Mouse (Mus musculus) limb, embryonic 10.5 days (tissue): ENCODE measurements at regions not wholly inside any gene's neighbourhood (a gene's known extent, or its start where the extent isn't known, plus 50 kb on each side); places are given as distances from the start of the nearest gene placed in this dataset.

Experiments used
- DNase-seq: peaks from one replicate; pipeline ENCODE4 v3.0.0-alpha.2; 2017; ENCODE audit warnings: low spot score
- H3K27ac ChIP-seq: fragments of 300-500 bp; sonication (generic); 2 replicates; pipeline ENCODE4 v1.5.1; 2016; ENCODE audit warnings: mild to moderate bottlenecking
- H3K27me3 ChIP-seq: fragments of 300-500 bp; sonication (generic); 2 replicates; pipeline ENCODE4 v1.6.1; 2016; ENCODE audit warnings: low read depth, mild to moderate bottlenecking; ENCODE audit not compliant: poor library complexity, severe bottlenecking
- H3K36me3 ChIP-seq: fragments of 300-500 bp; sonication (generic); 2 replicates; pipeline ENCODE4 v1.6.1; 2016; ENCODE audit warnings: mild to moderate bottlenecking, moderate library complexity
- H3K4me1 ChIP-seq: fragments of 300-500 bp; sonication (generic); 2 replicates; pipeline ENCODE4 v1.6.1; 2016
- H3K4me3 ChIP-seq: fragments of 300-500 bp; sonication (generic); 2 replicates; pipeline ENCODE4 v1.5.1; 2016; ENCODE audit warnings: mild to moderate bottlenecking, moderate library complexity
- H3K9me3 ChIP-seq: fragments of 300-500 bp; sonication (generic); replicated peaks from 2 replicates; pipeline ENCODE4 v1.6.1; 2016; ENCODE audit warnings: mild to moderate bottlenecking
- WGBS: fragments of 180-500 bp; shearing (Covaris S2); methylation state at CpG from one replicate; pipeline ENCODE4 v1.1.7; 2016; 5-methylcytosine and 5-hydroxymethylcytosine counted together

- no peaks in the 10 kb centered on the region for H3K4me1 ChIP-seq
- H3K9me3 ChIP-seq = no peaks in the 10 kb centered on the region
- H3K4me3 ChIP-seq = no peak overlapping the region
- no peaks in the 10 kb centered on the region for H3K27me3 ChIP-seq
- WGBS = 59% methylated on average over 7 of the region's 7 CpGs
- peak; percentile 26 for DNase-seq
- H3K27ac ChIP-seq = no peak overlapping the region
- no peaks in the 10 kb centered on the region for H3K36me3 ChIP-seq
Measured at GRCm38 (mm10) chr3:105191830-105192229, 125.2 kb downstream of the 4930564D02Rik start.

- no peaks in the 10 kb centered on the region for H3K27me3 ChIP-seq
- no peaks in the 10 kb centered on the region for H3K36me3 ChIP-seq
- H3K27ac ChIP-seq = no peak overlapping the region
- WGBS = 81% methylated on average over 3 of the region's 3 CpGs
- no peak for DNase-seq
- H3K9me3 ChIP-seq = no peaks in the 10 kb centered on the region
- no peak overlapping the region for H3K4me3 ChIP-seq
- H3K4me1 ChIP-seq = no peaks in the 10 kb centered on the region
Measured at GRCm38 (mm10) chr3:105200735-105201134, 134.1 kb downstream of the 4930564D02Rik start.

GRCm38 (mm10) chr3:105209164-105209563, 142.5 kb downstream of the 4930564D02Rik start:
- peak; percentile 77 for DNase-seq
- 23% methylated on average over 5 of the region's 5 CpGs for WGBS
- Histone ChIP-seq H3K4me1 (peaks cover 33% of the 10 kb centered on the region), H3K9me3 (no peaks in the 10 kb centered on the region), H3K27ac (peak overlapping the region; percentile 63), H3K36me3 (no peaks in the 10 kb centered on the region), H3K4me3 (no peak overlapping the region), H3K27me3 (peaks cover 6% of the 10 kb centered on the region; the same call in 1 of the 2 replicates)

GRCm38 (mm10) chr3:105211023-105211422, 144.4 kb downstream of the 4930564D02Rik start:
- H3K9me3 ChIP-seq = no peaks in the 10 kb centered on the region
- H3K27ac ChIP-seq = no peak overlapping the region
- H3K27me3 ChIP-seq = peaks cover 6% of the 10 kb centered on the region; the same call in 1 of the 2 replicates
- no peak overlapping the region for H3K4me3 ChIP-seq
- H3K36me3 ChIP-seq = no peaks in the 10 kb centered on the region
- WGBS = 82% methylated on average over 1 of the region's 1 CpGs
- H3K4me1 ChIP-seq = peaks cover 33% of the 10 kb centered on the region
- no peak for DNase-seq

- H3K36me3 ChIP-seq = no peaks in the 10 kb centered on the region
- 84% methylated on average over 3 of the region's 3 CpGs for WGBS
- no peak overlapping the region for H3K27ac ChIP-seq
- DNase-seq = no peak
- H3K27me3 ChIP-seq = peaks cover 6% of the 10 kb centered on the region; the same call in 1 of the 2 replicates
- H3K9me3 ChIP-seq = no peaks in the 10 kb centered on the region
- H3K4me1 ChIP-seq = peaks cover 33% of the 10 kb centered on the region
- H3K4me3 ChIP-seq = no peak overlapping the region
Measured at GRCm38 (mm10) chr3:105211726-105212125, 145.1 kb downstream of the 4930564D02Rik start.

GRCm38 (mm10) chr3:105214867-105215266, 148.2 kb downstream of the 4930564D02Rik start:
- H3K4me1 ChIP-seq = peaks cover 11% of the 10 kb centered on the region
- WGBS = 39% methylated on average over 4 of the region's 4 CpGs

GRCm38 (mm10) chr3:105215729-105216128, 149.1 kb downstream of the 4930564D02Rik start:
- H3K4me3 ChIP-seq = no peak overlapping the region
- no peak overlapping the region for H3K27ac ChIP-seq
- WGBS = 56% methylated on average over 7 of the region's 7 CpGs
- DNase-seq = no peak
- peaks cover 6% of the 10 kb centered on the region; the same call in 1 of the 2 replicates for H3K27me3 ChIP-seq
- no peaks in the 10 kb centered on the region for H3K36me3 ChIP-seq
- no peaks in the 10 kb centered on the region for H3K9me3 ChIP-seq
- peaks cover 3% of the 10 kb centered on the region; the same call in 1 of the 2 replicates for H3K4me1 ChIP-seq

More at GRCm38 (mm10) chr3:105214867-105215266, 148.2 kb downstream of the 4930564D02Rik start:
- Histone ChIP-seq H3K27ac (no peak overlapping the region), H3K9me3 (no peaks in the 10 kb centered on the region), H3K27me3 (peaks cover 6% of the 10 kb centered on the region; the same call in 1 of the 2 replicates), H3K4me3 (no peak overlapping the region), H3K36me3 (no peaks in the 10 kb centered on the region)
- DNase-seq = no peak

- Histone ChIP-seq H3K36me3 (no peaks in the 10 kb centered on the region), H3K9me3 (no peaks in the 10 kb centered on the region), H3K4me3 (no peak overlapping the region), H3K4me1 (peaks cover 14% of the 10 kb centered on the region), H3K27ac (no peak overlapping the region), H3K27me3 (no peaks in the 10 kb centered on the region)
- 64% methylated on average over 3 of the region's 3 CpGs for WGBS
- DNase-seq = no peak
Measured at GRCm38 (mm10) chr3:105219630-105220029, 153.0 kb downstream of the 4930564D02Rik start.

GRCm38 (mm10) chr3:105220641-105221040, 154.0 kb downstream of the 4930564D02Rik start:
- Histone ChIP-seq H3K27ac (no peak overlapping the region), H3K9me3 (no peaks in the 10 kb centered on the region), H3K4me3 (no peak overlapping the region), H3K36me3 (no peaks in the 10 kb centered on the region), H3K27me3 (no peaks in the 10 kb centered on the region), H3K4me1 (peaks cover 14% of the 10 kb centered on the region)
- 87% methylated on average over 1 of the region's 1 CpGs for WGBS
- DNase-seq = no peak

GRCm38 (mm10) chr3:105222925-105223324, 156.3 kb downstream of the 4930564D02Rik start:
- H3K4me3 ChIP-seq = no peak overlapping the region
- H3K36me3 ChIP-seq = no peaks in the 10 kb centered on the region
- peaks cover 14% of the 10 kb centered on the region for H3K4me1 ChIP-seq
- 52% methylated on average over 3 of the region's 3 CpGs for WGBS
- H3K27me3 ChIP-seq = no peaks in the 10 kb centered on the region
- H3K27ac ChIP-seq = no peak overlapping the region
- DNase-seq = no peak
- no peaks in the 10 kb centered on the region for H3K9me3 ChIP-seq

GRCm38 (mm10) chr3:105223671-105224070, 157.0 kb downstream of the 4930564D02Rik start:
- Histone ChIP-seq H3K36me3 (no peaks in the 10 kb centered on the region), H3K27ac (no peak overlapping the region)
- 14% methylated on average over 4 of the region's 4 CpGs for WGBS

GRCm38 (mm10) chr3:105227551-105227950, 160.9 kb downstream of the 4930564D02Rik start:
- Histone ChIP-seq H3K9me3 (no peaks in the 10 kb centered on the region), H3K4me1 (peaks cover 14% of the 10 kb centered on the region), H3K27me3 (no peaks in the 10 kb centered on the region), H3K36me3 (no peaks in the 10 kb centered on the region), H3K27ac (no peak overlapping the region), H3K4me3 (no peak overlapping the region)
- no peak for DNase-seq
- 86% methylated on average over 1 of the region's 1 CpGs for WGBS

More at GRCm38 (mm10) chr3:105223671-105224070, 157.0 kb downstream of the 4930564D02Rik start:
- no peak for DNase-seq
- H3K4me1 ChIP-seq = peaks cover 14% of the 10 kb centered on the region
- H3K27me3 ChIP-seq = no peaks in the 10 kb centered on the region
- H3K9me3 ChIP-seq = no peaks in the 10 kb centered on the region
- no peak overlapping the region for H3K4me3 ChIP-seq

- 94% methylated on average over 3 of the region's 3 CpGs for WGBS
- no peaks in the 10 kb centered on the region for H3K36me3 ChIP-seq
- H3K4me3 ChIP-seq = no peak overlapping the region
- H3K27ac ChIP-seq = no peak overlapping the region
- no peaks in the 10 kb centered on the region for H3K27me3 ChIP-seq
- H3K9me3 ChIP-seq = no peaks in the 10 kb centered on the region
- no peak for DNase-seq
- H3K4me1 ChIP-seq = peaks cover 9% of the 10 kb centered on the region
Measured at GRCm38 (mm10) chr3:105228401-105228800, 161.8 kb downstream of the 4930564D02Rik start.

GRCm38 (mm10) chr3:105241048-105241447, 174.4 kb downstream of the 4930564D02Rik start:
- Histone ChIP-seq H3K27me3 (no peaks in the 10 kb centered on the region), H3K36me3 (no peaks in the 10 kb centered on the region), H3K27ac (0 out of 2 replicates have a peak overlapping the region, but pooled peaks have one; percentile 19), H3K4me3 (no peak overlapping the region), H3K4me1 (peaks cover 4% of the 10 kb centered on the region; the same call in 1 of the 2 replicates), H3K9me3 (no peaks in the 10 kb centered on the region)
- 80% methylated on average over 3 of the region's 3 CpGs for WGBS
- DNase-seq = no peak
